Mouse (Mus musculus) monocyte, adult 5-6 weeks (primary cell): Measurements from ENCODE around the gene Them5. TPM values are rescaled to one million over a fixed set of nuclear protein-coding genes. Genes with fewer than 3 reads are reported as not detected.
A peak's percentile ranks its signal among the peaks of the same experiment; 100 is the strongest.

Experiments
- ATAC-seq: fragments of 153-309, 156-312 bp; replicated peaks from 2 replicates; pipeline ENCODE4 v1.8.0; 2017; ENCODE audit warnings: mild to moderate bottlenecking; ENCODE audit not compliant: low TSS enrichment, insufficient number of reproducible peaks, severe bottlenecking, poor library complexity, low FRiP score
- total RNA-seq: library from RNA; stranded (forward); fragments of 200-1000, 200-491, 200-594 nt; gene quantifications from 3 replicates; pipeline ENCODE4 v1.2.3, GENCODE M21; 2017

Gene Them5
- not detected in 3 replicates for total RNA-seq

DNA sequence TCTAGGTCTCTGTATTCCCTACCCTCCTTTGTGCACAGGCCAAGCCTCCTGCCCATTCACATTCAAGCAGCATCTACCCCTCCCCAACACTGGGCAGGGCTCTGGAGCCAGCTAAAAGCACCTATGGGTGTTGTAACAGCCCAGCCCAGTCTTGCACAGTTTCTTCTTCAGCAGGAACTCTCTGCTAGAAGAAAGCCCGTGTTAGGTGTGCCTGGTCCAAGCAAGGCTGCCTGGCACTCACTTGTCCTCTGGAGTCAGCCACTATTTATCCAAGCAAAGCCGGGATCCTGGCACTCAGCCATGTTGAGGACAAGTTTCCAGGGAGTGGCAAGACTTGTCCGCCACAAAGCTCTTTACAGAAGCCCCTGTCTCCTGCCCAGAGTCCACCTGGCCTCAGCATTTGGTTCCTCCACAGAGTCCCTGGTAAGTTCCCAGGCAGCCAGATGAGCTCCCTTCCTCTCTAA is at the start of gene Them5:
Gene Them5 (plus strand): TSS at position 141 of the 464 bp plus-strand sequence.
- no peak for ATAC-seq

DNA sequence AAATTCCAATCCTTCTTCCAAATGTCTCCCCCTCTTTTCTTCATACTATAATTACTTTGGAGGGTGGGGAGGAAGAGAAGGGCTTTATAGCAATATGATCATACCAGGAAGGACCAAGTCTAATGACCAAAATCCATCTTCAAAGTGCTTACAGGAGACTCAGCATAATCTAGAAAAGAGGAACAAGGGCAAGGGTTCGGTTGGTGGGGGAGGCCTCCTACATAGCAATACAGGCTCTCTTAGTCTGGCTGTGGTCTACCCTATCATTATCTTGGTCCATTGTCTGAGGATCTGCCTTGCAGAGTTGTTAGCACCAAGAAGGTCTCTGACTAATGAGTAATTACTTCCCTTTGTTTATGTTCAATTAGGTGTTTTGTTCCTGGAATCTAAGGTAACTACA is 36.4 kb upstream of the Them5 start:
- ATAC-seq: no peak

DNA sequence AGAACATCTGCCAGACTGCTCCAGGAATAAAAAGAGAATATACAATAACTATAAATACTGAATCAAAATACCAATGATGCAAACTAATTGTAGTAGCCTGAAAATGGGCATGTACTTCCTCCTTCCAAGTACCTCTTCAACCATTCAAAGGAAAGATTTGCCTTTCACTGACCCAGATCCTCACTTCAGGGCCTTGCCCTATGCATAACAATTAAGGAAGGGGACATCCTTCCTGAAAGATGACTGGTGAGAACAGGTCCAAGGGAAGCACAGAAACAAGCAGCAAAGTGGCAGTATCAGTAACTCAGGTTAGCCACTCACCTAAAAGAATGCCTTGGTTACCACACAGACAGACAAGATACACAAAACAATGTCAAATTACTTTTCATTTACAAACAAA is 34.9 kb upstream of the Them5 start:
- ATAC-seq: no peak

DNA sequence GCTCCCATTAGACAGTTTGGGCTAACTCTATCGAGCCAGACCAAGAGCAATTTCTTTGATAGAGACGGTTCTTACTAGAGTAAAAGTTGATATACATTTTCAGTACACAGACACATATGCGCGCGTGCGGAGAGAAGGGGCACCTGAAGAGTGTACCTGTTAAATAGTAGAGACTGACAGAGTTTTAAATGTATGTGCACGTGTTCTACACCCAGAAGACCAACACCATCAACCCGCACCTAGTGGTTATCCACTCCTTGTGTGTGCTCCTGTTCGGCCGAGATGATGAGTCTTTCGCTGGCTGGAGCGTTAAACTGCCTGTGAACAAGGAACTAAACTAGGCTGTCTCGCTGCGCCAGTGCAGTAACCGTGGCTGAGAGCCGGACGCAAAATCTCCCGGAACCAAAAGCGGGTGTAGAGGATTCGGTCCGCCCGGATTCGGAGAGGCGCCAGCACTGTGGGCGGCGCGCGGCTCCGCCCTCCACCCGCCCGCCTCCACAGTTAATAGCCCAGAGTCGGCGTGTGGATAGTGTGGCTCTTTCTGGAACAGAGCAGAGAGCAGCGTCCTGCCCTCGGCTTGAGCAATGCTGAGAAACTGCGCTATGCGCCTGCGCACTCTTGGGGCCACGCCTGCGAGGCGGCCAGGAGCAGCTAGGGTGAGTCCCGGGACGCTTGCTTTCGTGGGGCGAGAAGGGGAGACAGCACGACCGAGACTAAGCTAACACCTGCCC is 32.1 kb upstream of the Them5 start, which contains the start of gene Them4:
Gene Them4 (plus strand): TSS at position 457 of the 731 bp plus-strand sequence.
- peak; percentile 93 for ATAC-seq

DNA sequence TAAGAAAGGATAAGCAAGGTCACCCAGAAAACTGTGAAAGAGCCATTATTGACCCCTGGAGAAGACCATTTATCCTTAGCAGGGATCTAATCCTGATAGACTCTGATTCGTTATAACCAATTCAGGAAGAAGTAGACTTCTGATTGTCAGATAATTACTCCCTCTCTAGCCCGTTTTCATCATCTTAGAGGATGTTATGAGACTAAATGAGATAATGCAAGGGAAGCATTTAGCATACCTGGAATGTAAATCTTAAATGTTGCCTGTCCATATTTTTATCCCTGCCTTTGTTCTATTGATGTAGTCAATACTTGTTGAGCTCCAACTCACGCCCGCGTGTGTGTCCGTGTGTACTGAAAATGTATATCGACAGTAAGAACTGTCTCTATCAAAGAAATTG is 31.4 kb upstream of the Them5 start:
- no peak for ATAC-seq

DNA sequence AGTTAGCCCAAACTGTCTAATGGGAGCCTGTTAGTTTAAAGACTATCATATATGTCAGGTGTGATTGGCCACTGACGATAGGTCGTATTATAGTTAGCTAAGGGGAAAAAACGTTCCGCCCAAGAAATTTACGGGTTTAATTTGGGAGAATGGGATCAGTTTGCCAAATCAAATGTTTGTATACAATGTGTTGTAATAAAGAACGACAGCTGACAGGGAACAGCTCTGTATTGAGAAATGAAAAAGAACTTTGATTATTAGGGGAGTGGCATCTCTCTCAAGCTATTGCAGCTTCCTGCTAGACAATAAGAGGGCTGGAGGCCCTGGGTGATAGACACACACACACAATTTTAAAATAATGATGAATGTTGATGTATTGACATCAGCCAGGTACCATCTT is 31.0 kb upstream of the Them5 start:
- ATAC-seq: no peak

DNA sequence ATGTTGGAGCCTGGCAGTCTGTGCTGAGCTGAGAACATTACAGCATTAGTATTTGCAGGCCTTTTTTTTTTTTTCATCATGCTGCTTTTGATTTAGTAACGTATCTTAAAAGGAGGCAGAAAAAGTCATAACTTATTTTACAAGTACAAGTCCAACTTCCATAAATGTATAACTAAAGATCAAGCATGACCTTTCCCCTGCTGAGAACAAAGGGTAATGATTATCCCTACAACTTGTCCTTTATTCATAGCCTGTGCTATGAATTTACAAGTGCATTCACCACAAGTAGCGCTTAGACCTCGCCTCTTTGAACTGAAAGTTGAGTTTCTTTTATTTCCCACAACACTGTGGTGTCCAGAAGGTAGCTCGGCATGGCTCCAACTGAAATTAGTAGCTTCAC is 30.5 kb upstream of the Them5 start:
- ATAC-seq: no peak

DNA sequence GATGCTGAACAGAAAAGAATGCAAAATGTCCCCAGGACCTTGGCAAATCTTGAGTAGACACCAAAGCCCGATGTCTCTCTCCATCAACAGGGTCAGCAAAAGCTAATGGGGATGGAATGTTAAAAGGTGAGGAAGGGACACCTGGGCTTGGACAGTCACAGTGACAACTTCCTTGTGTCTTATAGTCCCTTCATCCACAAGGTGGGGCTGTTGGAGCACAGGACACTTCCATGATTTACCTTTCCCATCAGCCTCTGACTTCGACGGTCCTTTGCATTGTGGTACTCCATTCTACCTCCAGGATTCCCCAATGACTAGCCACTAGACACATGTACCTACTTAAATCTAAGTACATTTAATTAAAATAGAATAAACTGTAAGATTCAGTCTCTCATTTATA is 13.2 kb upstream of the Them5 start:
- no peak for ATAC-seq

DNA sequence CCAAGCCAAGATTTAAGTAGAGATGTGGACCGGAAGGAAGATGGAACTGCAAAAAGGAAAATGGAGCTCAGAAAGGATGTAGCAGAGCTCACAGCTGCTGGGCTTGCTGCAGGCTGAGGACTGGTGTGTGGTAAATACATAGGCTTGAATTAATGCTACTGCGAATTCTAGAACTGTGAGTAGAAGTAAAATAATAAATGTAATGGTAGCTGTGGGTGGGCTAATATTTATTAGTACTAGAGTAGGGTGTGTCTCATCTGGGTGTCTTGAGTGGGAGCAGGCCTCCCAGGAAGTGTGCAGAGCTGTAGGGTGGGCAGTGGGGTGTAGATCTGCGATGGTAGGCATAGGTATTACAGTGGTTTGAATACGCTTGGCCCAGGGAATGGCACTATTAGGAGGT is 7.5 kb upstream of the Them5 start:
- ATAC-seq: no peak

DNA sequence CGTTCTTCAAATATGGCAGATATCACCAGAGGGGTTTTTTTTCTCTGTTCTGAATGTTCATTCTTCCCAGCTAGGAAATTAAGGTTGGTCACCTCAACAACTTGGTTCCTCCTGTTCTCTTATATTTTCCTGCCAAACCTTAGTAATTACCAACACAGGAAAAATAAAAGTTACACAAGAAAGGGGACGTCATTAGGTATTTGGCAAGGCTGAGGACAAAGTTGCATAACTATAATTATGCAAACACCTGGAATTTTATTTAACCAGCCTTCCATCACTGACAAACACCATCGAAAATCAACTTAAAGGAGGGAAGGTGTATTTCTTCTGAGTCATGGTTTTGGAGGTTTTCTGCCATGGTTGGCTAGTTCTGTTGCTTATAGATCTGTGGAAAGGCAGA is 3.4 kb upstream of the Them5 start:
- ATAC-seq: no peak

DNA sequence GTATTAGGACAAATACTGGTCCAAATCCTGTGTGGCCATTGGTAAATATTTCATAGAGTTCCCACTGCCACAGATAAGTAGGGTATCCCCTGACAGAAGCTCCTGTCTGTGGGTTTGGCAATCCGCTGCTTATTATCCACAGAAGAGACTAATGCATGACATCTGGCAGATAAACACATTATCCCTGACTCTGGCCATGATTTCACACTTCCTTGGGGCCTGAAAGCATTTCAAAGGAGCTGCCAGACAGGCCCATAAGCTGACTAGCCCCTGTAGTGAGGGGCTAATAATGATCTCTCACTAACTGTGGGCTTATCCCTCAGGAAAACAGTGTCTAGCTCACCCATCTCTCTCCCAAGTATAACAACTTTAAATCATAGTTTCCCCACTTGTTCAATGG is 653 bp downstream of the Them5 start:
- no peak for ATAC-seq

DNA sequence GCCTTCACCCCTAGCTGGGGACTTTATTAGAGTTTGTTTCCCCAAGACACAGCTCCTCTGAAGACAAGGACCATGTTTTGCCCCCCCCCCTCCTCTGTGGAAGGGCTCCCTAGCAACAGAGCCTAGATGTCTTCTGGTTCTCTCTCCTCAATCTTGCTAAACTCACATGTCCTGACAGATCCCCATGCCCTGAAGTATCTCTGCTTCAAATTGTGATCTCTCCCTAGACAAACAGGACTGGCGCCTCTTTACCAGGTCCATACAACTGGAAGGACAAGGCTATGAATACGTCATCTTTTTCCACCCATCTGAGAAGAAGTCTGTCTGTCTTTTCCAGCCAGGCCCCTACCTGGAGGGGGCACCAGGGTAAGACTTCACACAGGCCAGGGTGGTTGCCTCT is 2.3 kb downstream of the Them5 start:
- no peak for ATAC-seq

DNA sequence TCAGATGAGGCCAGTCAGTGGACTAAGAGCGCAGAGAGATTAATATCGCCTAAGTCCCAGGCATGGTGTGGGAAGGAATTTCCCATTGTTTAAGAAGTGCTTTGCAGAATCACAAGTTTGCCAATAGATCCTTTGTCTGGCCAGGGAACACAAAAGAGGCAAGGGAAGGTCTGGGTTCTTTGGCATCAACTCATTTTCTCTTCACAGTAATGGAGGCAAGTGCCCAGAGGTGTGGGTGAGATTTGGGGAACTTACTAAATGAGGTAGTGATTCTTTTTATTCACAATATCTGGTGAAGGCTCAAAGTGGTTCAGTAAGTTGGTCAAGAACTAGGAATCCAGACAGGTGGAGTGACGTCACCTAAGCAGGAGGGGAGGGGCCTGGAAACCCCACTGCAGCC is 3.0 kb downstream of the Them5 start:
- no peak for ATAC-seq

DNA sequence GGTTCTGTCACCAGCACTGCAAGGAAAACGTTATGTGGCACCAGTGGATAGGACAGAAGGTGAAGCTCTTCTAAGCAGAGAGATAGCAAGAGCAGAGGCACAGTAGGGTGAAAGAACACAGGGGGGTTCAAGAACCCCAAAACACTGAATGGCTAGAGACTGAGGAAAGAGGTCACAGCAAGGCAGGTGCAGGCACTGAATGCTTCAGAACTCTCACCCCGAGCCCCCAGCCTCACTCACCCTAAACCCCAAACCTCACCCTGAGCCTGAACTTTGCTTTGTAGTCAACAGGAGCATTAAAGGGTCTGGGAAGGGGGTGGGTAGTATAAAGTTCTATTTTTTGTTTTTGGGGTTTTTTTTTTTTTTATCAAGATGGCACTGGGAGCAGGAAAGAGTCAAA is 6.2 kb downstream of the Them5 start:
- ATAC-seq: no peak

DNA sequence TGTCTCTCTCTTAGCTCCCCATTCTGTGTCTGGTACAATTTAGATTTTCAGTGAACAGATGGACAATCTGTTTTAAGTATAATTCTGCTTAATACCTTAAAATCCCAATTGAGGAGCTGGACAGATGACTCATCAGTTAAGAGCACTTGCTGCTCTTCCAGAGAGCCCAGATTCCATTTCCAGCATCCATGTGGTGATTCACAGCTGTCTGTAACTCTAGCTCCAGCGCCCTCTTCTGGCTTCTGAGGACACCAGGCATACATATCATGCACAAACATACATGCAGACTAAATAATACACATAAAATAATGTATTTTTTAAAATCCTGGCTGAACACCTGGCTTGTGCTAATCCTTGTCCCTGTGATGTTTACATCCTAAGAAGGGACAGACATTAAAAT is 18.9 kb downstream of the Them5 start:
- no peak for ATAC-seq

DNA sequence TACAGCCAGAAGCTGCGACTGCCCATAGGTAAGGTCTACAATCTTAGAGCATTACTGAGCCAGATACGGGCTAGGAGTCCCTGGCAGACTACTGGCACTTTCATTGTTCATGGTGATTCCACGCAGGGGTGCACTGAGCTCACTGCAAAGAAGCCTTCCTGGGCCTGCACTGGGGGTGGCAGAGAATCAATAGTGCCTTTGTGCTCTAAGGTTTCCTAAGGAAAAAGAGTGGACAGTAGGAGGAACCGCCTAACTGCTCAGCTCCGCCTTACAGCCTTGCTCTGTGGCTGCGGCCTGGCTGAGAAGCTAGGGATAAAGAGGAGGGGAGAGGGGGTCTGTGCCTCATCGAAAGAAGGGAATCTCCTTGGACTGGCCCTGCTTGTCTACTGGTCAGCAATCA is 20.2 kb downstream of the Them5 start, which contains the start of gene C2cd4d:
Gene C2cd4d (plus strand): TSS at position 301 of the 400 bp plus-strand sequence.
- no peak for ATAC-seq

DNA sequence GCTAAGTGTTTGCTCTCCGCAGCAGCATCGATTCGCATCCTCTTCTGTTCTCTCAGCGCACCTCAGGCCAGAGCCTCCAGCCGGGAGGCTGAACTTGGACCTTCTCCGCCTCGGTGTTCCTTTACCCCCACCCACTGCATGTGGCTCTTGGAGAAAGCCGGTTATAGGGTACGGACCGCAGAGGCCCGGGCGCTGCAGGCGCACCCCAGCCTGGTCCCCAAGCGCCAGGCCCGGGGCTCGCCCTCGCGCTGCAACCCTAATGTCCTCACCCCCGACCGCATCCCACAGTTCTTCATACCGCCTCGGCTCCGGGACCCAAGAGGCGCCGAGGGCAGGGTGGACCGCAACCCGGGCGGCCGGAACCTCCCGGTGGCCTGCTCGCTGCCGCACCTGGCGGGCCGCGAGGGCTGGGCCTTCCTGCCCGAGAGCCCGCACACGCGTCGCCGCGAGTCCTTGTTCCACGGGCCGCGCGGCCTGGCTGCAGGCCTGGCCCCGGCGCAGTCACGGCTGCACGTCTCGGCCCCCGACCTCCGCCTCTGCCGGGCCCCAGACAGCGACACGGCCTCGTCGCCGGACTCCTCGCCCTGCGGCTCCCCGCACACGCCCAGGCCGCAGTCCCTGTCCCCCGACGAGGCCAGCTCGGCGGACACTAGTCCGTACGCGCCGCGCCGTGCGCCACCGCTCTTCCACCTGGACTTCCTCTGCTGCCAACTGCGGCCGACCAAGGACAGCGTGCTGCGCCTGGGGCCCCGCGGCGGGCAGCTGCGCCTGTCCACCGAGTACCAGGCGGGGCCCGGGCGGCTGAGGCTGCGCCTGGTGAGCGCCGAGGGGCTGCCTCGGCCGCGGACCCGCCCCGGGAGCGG is 21.6 kb downstream of the Them5 start:
- ATAC-seq: no peak

DNA sequence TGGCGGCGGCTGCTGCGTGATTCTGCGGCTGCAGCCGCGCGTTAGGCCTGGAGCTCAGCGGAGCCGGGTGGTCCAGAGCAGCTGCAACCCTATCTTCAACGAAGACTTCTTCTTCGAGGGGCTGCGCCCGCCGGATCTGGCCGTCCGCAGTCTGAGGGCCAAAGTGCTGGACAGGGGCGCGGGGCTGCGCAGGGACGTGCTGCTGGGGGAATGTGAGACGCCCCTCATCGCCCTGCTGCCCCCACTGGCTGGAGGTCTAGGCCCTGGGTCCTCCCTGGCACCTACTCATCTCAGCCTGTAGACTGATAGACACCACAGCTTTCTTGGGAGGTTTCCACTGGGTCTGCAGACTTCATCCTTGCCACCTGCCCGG is 22.2 kb downstream of the Them5 start:
- no peak for ATAC-seq

DNA sequence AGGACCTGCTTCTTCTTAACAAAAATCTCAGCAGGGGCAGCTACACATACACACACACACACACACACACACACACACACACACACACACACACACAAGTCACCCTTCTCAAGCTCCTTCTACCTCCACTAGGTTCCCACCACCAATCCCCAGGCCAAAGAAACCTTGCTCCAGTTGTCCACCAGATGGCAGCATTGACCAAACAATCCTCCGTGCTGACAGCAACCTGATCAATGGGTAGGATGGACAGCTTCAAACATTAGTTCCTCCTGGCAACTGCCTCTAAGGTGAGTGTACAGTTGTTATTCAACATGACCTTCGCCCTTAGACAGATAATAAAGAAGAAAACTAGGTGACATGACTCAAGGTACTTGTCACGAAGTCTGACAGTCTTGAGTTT is 24.9 kb downstream of the Them5 start:
- peak; percentile 71 for ATAC-seq

DNA sequence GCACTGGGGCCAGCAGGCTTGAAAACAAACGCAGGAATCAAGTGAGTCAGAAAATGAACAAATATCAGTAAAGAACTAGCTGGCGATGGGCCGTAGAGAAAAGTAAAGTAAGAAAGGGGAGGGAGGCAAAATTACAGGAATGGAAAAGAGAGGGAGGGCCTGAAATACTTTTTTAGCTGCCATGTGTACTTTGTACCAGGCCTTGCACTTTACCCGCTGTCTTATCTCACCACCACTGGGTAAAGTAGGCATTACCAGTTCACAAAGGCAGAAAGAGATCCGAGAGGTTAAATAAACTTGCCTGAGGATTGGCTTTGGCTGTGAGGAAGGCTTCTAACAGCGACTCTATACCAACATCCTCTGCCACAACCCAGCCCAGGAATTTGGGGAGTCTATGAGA is 25.6 kb downstream of the Them5 start:
- no peak for ATAC-seq
